Mouse (Mus musculus) G1E (cell line): ENCODE results near the gene Plpp3.

Experiments used
- CTCF ChIP-seq: IDR thresholded peaks from 2 replicates; pipeline ENCODE4 v1.5.1; 2012; ENCODE audit warnings: low read depth, low read length, inconsistent platforms, mixed read lengths
- GATA1 ChIP-seq: IDR thresholded peaks from 2 replicates; pipeline ENCODE4 v1.6.1; 2012; ENCODE audit warnings: borderline replicate concordance, low read length, inconsistent platforms, mixed read lengths

- TF ChIP-seq CTCF (no peak), GATA1 (no peak)
Measured at GRCm38 (mm10) chr4:105156955-105157275, 232 bp upstream of the Plpp3 start.
